Mouse (Mus musculus) liver (tissue): ENCODE measurements around the gene Slc25a27.

Source experiments
- DNase-seq: peaks from one replicate; pipeline ENCODE4 v3.0.0-alpha.2; 2020; ENCODE audit warnings: mixed read lengths

Gene Slc25a27

GRCm38 (mm10) chr17:43666576-43667289, at the start of gene Slc25a27:
Slc25a27 (minus strand) TSS chr17:43667214.
- DNase-seq = peak; percentile 81

GRCm38 (mm10) chr17:43716601-43717000, 49.6 kb upstream of the Slc25a27 start:
- DNase-seq = no peak

DNA sequence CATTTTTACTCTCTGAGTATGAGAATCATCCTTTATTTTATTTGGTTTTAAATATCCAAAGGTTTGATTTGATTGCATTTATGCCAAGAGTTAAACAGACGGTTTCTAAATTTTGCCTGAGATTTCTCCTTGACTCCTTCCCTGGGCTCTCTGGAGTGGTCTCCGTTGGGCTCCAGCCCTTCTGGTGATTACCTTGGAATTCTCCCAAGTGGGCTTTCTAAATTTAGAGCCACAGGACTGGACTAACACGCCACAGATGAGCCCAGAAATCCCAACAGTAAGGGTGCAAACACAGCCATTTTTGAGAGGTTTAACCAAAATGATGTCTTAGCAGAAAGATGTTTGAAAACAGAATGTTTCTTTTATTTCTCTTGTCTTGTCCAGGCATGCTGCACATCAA, 47.2 kb upstream of the Slc25a27 start:
- DNase-seq = no peak

DNA sequence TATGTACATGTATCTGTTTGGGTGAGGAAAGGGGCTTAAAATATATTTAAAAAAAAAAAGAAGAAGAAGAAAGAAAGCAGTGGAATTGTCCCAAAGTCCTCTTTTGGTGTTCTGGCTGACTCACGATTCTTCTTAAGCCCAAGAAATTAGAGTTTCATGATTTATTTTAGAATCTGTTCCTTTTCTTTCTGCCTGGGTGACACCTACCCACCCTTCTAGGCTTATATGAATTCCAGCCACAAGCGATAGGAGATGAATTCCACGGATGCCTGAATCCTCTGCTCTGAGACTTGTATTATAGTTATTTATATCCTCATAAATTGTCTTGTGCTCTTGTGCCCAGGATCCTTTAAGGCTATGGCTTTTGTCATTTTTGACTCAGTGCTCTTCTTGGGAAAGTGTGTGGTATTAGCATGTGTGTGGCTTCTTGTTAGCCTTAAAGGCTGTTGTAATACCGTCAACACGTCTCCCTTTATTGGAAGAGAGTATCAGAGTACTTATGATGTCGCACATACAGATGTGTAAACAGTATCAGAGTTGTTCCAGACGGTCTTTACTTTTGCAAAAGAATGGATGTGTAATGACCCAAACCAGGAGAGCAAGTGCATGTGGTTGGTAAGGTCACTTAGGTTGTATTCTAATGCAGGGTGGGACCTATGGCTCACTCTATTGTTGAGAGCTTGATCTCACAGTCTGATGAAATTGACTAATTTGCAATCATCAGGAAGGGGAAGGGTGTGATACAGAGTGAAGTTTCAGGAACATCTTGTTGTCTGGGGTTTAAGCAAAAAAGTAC, 44.7 kb upstream of the Slc25a27 start:
- DNase-seq = no peak

DNA sequence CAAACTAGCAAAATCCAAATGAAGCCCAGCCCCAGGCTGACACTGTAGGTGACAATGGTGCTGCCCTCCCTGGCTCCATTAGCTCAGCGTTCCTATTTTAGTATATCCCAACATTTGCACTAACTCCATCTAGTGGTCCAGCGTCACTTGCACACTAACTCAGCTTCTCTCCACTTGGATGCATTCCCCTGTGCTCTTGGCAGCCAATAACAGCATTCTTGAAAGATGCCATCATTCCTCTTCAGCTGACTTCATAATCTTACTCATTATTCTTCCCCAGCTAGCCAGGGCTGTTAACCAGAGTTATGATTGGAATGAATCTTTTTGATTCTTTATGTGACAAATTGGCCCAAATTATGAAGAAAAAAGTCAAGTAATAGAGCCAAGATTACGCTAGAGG, 40.2 kb upstream of the Slc25a27 start:
- no peak for DNase-seq

DNA sequence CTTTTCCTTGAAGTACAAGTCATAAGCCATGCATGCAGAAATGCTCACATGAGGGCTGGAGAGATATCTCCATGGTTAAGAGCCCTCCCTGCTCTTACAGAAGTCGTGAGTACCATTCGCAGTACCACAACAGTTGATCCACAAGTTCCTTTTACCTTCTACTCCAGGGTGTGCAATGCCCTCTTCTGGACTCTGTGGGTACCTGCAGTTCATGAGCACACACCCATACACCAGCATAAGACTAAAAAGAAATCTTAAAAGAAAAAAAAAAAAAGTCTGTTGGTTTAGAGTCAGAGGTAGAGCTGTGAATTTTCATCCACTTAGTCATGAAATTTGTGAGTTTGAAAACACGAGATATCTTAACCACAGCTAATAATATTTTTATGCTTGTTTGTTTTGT, 39.7 kb upstream of the Slc25a27 start:
- DNase-seq = no peak

- no peak for DNase-seq
Observed at GRCm38 (mm10) chr17:43704216-43704930, 37.4 kb upstream of the Slc25a27 start.

DNA sequence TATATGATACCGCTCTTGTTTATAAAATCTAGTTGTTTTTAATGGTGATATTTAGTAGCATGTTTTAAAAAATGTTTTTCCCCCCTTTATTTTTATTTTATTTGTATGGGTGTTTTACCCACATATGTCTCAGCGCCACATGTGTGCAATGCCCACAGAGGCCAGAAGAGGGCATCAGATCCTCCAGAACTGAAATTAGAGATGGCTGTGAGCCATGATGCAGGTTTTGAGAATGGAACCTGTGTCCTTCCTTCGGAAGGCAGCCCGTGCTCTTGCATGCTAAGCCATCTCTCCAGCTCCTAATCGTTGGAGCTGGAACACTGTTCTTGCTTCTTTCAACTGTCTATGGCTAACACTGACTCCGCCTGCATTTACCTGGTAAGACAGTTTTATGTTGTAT, 34.0 kb upstream of the Slc25a27 start:
- peak; percentile 32 for DNase-seq

DNA sequence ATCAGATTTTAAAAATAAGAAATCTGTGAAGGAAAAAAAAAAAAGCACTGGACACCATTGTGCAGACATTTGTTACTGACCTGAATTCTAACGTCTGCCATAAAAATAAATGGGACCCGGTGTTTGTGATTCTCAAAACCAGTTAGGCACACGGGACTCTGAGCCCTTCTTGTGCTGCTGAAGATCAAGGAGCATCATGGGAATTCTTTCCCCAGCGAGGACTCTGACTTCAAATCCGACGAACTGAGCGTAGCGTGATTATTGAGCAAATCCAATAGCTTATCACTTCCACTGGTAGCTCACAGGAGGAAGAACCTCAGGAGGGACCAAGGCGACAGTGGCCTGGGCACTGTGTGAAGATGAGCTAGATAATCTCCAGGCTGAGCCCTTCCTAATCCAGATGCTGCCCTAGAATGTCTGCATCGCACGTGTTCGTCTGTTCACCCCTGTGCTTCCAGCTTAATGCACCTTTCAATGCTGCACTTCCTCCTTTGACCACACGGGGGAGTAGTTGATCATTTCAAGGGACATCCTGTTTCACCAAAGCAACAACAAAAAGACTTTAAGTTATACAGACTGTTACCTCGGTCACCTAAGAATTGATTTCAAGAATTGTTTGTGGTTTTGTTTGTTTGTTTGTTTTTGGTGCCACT, 32.1 kb upstream of the Slc25a27 start:
- peak; percentile 69 for DNase-seq

DNA sequence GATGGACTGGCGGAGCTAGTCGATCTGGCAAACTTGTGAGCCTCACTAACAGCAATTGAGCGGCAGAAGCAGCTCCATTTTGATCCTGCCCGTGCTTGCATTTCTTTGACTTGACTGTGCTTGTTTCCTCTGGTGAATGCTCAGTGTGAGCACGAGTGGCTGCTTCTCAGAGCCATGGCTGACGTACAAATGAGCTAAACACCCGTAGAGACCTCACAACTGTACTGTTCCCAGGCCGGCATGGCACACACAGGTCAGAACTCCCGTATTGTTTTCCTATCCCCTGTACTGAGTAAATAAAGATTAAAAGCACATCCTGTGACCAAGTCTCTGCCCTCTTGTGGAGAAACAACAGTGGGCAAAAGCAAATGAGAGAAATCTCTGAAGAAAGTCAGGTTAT, 22.6 kb upstream of the Slc25a27 start:
- DNase-seq = no peak

DNA sequence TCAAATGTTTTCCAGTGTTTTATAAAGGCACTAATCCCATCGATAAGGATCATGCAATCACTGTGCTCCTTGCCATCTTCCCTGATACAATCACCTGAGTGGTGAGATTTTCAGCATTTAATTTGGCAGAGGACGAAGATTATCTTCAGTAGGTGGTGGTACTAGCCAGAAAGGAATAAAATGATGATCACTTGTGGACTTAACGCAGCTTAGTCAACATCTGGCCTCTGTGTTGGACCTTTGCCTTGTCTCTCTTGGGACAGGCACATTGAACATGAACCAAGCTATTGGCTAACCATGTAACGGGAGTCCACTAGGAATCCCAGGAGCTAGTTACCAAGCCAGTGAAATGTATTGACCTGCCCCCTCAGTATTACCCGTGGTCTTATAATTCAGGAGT, 17.6 kb upstream of the Slc25a27 start:
- no peak for DNase-seq

DNA sequence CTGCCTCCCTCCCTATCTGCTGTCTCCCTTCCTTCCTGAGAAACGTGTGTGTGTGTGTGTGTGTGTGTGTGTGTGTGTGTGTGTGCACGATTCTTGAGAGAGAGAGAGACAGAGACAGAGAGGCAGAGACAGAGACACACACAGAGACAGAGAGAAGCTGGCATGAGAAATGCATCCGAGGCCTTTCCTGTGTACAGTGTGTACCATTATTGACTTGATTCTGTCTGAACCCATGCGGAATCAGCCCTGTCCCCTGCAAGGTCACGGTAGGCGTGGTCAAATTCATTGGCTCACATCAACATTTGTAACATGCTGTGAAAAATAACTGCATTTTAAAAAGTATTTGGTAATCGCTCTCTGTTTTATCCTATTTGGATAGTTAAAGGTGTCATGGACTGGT, 17.1 kb upstream of the Slc25a27 start:
- DNase-seq = no peak

- DNase-seq = no peak
Observed at GRCm38 (mm10) chr17:43677317-43677716, 10.3 kb upstream of the Slc25a27 start.

DNA sequence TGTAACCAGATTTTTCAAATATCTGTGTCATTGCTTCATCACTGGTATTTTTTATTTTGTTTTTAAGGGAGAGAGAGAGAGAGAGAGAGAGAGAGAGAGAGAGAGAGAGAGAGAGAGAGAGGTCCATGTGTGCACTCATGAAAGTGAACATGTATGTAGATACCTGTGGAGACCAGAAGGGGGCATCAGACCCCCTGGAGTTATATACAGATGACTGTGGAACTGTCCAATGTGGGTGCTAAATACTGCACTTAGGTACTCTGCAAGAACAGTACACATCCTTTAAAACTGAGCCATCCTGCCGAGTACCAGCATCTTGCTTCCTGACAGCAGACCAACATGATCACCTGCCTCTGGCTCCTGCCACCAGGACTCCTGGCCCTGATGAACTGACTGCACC, 9.2 kb upstream of the Slc25a27 start:
- DNase-seq = no peak

DNA sequence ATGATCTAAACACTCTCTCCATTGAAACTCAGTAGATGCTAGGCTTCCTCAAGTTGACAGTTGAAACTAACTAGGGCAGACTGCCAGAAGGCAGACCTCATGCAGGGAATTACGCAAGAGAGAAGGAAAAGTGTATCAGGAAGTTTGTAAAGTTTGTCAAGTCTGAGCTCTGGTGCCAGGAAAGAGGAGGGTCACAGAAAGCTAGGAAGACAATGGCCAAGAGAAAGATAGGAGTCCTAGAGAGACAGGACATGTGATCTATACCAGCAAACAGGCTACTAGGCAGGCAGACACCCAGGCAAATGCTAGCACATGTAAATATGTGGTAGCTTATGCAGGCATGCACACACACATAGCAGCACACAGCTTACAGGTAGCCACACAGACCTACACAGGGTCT, 8.2 kb upstream of the Slc25a27 start:
- DNase-seq = no peak

- no peak for DNase-seq
Observed at GRCm38 (mm10) chr17:43671907-43672306, 4.9 kb upstream of the Slc25a27 start.

DNA sequence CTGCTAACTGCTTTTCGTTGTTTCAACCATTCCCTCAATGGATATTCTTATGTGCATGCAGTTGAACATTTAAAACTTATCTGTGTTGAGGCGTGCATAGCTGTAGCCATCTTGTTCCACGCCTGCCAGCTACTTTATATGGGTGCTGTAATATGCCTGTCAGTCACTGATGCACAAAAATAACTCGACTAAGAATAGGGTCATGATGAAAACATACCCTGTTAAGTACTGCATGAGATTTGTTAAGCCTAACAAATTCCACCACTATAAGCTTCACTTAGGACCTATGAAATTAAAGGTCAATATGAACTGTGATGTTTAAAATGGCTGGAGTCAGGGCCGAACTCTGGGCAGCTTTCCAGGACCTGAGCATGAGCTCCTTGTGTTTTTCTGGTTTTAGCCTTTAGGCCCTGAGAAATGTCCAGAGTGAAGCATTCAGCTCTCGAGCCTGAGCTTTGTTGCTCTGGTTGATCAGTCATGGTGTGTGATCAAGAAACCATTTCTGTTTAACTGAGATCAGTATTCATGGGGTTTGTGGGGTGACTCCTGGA, 2.2 kb upstream of the Slc25a27 start:
- DNase-seq = no peak

GRCm38 (mm10) chr17:43667290-43667843, 353 bp upstream of the Slc25a27 start, which contains the start of gene Cyp39a1:
Cyp39a1 (plus strand) TSS chr17:43667425.
- no peak for DNase-seq

- DNase-seq = peak; percentile 8
Observed at GRCm38 (mm10) chr17:43651314-43652046, 15.5 kb downstream of the Slc25a27 start.

- no peak for DNase-seq
Observed at GRCm38 (mm10) chr17:43649641-43650436, 17.2 kb downstream of the Slc25a27 start.

DNA sequence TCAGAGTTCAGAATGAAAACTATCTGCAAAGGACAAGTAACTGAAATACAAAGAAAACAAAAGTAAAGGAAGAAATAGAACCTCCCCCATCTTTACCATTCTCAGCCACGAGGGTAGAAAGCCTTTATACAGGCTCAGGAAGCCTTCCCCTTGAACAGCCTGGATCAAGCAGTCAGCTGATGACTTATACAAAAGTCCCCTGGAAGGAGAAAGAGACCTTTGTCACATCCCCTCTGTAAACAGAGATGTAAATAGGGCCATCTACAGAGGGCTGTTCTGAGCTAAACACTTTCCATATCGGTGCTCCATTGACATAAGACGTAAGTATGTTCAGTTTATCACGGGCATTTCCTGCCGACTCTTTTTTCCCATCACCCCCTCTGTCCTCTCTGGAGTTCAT, 20.1 kb downstream of the Slc25a27 start:
- no peak for DNase-seq
